Mouse (Mus musculus) heart, embryonic 14.5 days (tissue): ENCODE results near the gene Ppbp. TPM values are rescaled to one million over a fixed set of nuclear protein-coding genes. Genes with fewer than 3 reads are reported as not detected.

ENCODE experiments used
- ATAC-seq: fragments of 200-750 bp; cut with Nextera tagmentation; 2 replicates; pipeline ENCODE4 v1.8.0; 2017; ENCODE audit warnings: low read depth, moderate TSS enrichment; ENCODE audit not compliant: insufficient number of reproducible peaks, insufficient read depth, low FRiP score
- H3K27ac ChIP-seq, 2 experiments: fragments of 200-500 bp in 1 of 2; fragments of 300-500 bp in 1 of 2; sonication (generic) in 1 of 2; replicated peaks in 1 of 2; 2 replicates each; pipeline ENCODE4 v1.5.1; 2012 to 2014; ENCODE audit warnings: low read depth in 2 of 2, low read length in 2 of 2, control low read depth in 1 of 2, mild to moderate bottlenecking in 1 of 2, mixed read lengths in 1 of 2; ENCODE audit not compliant: control insufficient read depth in 1 of 2, insufficient read depth in 1 of 2
- H3K27me3 ChIP-seq: fragments of 300-500 bp; sonication (generic); 2 replicates; pipeline ENCODE4 v1.6.1; 2014; ENCODE audit warnings: mild to moderate bottlenecking, low read length, control low read depth; ENCODE audit not compliant: control insufficient read depth, insufficient read depth
- H3K36me3 ChIP-seq: fragments of 300-500 bp; sonication (generic); 2 replicates; pipeline ENCODE4 v1.6.1; 2014; ENCODE audit warnings: mild to moderate bottlenecking, control low read depth, low read length, mixed read lengths; ENCODE audit not compliant: control insufficient read depth, insufficient read depth
- H3K4me1 ChIP-seq, 2 experiments: fragments of 200-500 bp in 1 of 2; fragments of 300-500 bp in 1 of 2; sonication (generic) in 1 of 2; 2 replicates each; pipeline ENCODE4 v1.6.1; 2012 to 2014; ENCODE audit warnings: low read length in 2 of 2, control low read depth in 1 of 2, mixed read lengths in 1 of 2; ENCODE audit not compliant: control insufficient read depth in 2 of 2, insufficient read depth in 2 of 2
- H3K4me2 ChIP-seq: fragments of 300-500 bp; sonication (generic); 2 replicates; pipeline ENCODE4 v1.6.1; 2014; ENCODE audit warnings: mild to moderate bottlenecking, low read length
- H3K4me3 ChIP-seq, 2 experiments: fragments of 200-500 bp in 1 of 2; fragments of 300-500 bp in 1 of 2; sonication (generic) in 1 of 2; 2 replicates each; pipeline ENCODE4 v1.5.1; 2012 to 2014; ENCODE audit warnings: low read length in 2 of 2, mild to moderate bottlenecking in 2 of 2, control low read depth in 1 of 2, low read depth in 1 of 2, moderate library complexity in 1 of 2; ENCODE audit not compliant: control insufficient read depth in 1 of 2, insufficient read depth in 1 of 2
- H3K9ac ChIP-seq: fragments of 300-500 bp; sonication (generic); 2 replicates; pipeline ENCODE4 v1.6.1; 2014; ENCODE audit warnings: mild to moderate bottlenecking, low read length
- H3K9me3 ChIP-seq: fragments of 300-500 bp; sonication (generic); 2 replicates; pipeline ENCODE4 v1.6.1; 2016; ENCODE audit warnings: low read length, control low read depth; ENCODE audit not compliant: control insufficient read depth
- WGBS: fragments of 180-500 bp; shearing (Covaris S2); extraction: QIAGEN DNeasy Blood & Tissue Kit; methylation state at CpG from one replicate; pipeline ENCODE4 v1.1.7; 2014; 5-methylcytosine and 5-hydroxymethylcytosine counted together
- polyA plus RNA-seq: library from polyadenylated mRNA; unstranded; fragments of >200 nt; fragmentation: Nextera tagmentation; extraction: Ambion mirVana; gene quantifications from 2 replicates; pipeline ENCODE4 v1.2.1, GENCODE M21; 2014

The Ppbp gene
- polyA plus RNA-seq, 1 experiment from 2014 or later, result 3.8 TPM

DNA sequence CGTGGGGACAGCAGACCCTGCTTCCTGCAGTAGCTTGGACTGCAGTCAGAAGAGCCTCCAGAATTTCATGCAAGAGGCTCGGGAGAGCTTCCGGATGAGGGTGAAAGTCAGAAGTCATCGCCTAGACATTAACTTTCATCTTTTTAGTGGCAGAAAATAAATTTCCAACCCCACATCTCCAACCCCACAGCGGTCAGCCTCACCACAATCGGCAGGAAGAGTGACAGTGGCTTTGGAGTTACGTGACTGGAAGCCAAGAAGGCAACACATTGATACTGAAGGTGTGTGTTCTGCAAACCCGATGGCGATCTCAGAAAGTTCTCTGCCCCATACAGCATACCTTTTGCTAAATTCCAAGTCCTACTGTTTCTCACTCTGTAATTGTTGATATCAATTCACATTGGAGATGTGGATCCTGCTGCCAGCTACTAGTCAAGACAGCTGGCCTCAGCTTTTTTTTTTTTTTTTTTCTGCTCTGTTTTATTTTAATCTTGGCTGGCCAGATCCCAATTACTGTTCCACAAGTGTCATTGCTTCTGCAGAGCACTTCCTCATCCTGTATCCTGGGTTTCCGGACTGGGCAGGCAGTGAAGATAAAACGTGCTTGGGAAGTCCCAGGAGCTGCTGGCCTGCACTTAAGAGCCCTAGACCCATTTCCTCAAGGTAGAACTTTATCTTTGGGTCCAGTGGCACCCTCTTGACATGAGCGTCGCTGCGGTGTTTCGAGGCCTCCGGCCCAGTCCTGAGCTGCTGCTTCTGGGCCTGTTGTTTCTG lies 3.7 kb downstream of the Ppbp start, which contains the start of gene Pf4:
TSS of gene Pf4 (plus strand) at position 556 of the 774 bp plus-strand sequence.
- H3K4me2 ChIP-seq, result peak within 1 kb of the TSS; percentile 38
- no peak; the same call in 1 of the 2 replicates for ATAC-seq
- H3K27me3 ChIP-seq, result no peaks in the 10 kb centered on the region
- peaks cover 4 to 6% of the 10 kb centered on the region in 2 experiments; a peak in 3 of 4 replicates for H3K4me1 ChIP-seq
- WGBS, result 54% methylated on average over 16 of the region's 16 CpGs
- no peaks in the 10 kb centered on the region for H3K9me3 ChIP-seq
- H3K27ac ChIP-seq, result peak within 1 kb of the TSS; percentile 22 to 45; a peak in 1 of 4 replicates
- no peak within 1 kb of the TSS for H3K9ac ChIP-seq
- H3K4me3 ChIP-seq, result no peak within 1 kb of the TSS
- no peaks in the 10 kb centered on the region for H3K36me3 ChIP-seq

DNA sequence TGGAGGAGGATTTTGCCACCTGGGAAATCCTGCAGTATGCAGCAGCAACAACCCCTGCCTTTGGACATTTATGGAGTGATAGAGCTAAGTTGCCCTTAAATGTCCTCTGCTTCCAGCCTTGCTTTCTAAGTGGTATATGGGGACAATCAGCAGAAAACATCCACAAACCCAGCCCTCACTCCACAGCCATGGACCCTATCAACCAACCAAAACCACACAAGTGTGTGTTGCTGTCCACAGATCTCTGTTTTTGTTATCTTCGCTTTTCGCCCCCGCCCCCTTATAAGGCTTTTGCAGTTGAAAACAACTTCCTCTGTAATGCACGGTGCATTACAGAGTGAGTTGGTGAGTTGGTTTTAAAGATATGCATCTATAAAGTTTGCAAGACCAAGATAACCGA lies 7.2 kb downstream of the Ppbp start:
- Histone ChIP-seq H3K4me3 (no peak overlapping the region), H3K27me3 (no peaks in the 10 kb centered on the region), H3K27ac (no peak overlapping the region), H3K4me1 (peaks cover 4 to 6% of the 10 kb centered on the region in 2 experiments; a peak in 3 of 4 replicates), H3K36me3 (no peaks in the 10 kb centered on the region), H3K4me2 (no peak overlapping the region), H3K9me3 (no peaks in the 10 kb centered on the region), H3K9ac (no peak overlapping the region)
- no peak for ATAC-seq
- WGBS, result 68% methylated on average over 5 of the region's 5 CpGs

DNA sequence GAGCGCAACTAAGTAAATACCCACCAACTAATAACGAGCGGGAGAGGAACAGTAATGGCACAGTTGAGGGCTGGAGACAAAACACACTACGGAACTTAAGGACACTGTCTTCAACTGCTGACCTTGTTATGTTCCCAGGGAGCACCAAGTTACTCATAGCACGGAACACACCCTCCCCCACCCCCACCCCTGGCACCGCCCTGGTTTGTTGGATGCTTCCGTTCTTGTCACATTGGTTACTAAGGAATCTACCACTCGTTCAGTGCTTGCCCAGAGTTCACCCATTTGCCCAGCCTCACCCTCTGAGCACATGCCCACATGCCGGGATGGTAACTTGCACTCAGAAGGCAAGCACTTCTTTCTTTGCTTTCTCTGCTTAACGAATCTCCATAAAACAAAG lies 9.3 kb downstream of the Ppbp start:
- ATAC-seq, result no peak
- 83% methylated on average over 10 of the region's 10 CpGs for WGBS

DNA sequence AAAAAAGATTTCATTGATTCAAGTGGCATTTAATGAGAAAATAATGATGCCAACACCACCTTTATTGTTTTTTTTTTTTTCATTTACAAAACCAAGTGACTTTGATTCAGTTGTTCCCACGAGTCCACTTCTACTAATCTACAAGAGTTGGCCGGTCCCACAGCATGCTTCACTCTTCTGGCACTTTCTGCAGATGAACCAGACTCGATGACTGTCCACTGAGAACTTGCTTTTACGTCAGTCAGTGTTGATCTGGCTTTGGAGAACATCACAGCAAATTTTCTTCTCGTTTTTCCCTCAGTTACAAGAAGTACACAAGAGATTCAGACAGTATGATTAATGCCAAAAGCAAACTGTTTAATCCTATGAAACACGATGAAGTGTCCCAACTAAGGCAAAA lies 10.5 kb downstream of the Ppbp start:
- H3K36me3 ChIP-seq, result no peaks in the 10 kb centered on the region
- WGBS, result 80% methylated on average over 6 of the region's 6 CpGs
- H3K4me3 ChIP-seq, result no peak overlapping the region
- H3K27me3 ChIP-seq, result no peaks in the 10 kb centered on the region
- no peak overlapping the region for H3K9ac ChIP-seq
- no peak for ATAC-seq
- H3K27ac ChIP-seq, result no peak overlapping the region
- no peaks in the 10 kb centered on the region for H3K4me1 ChIP-seq
- no peaks in the 10 kb centered on the region for H3K9me3 ChIP-seq
- no peak overlapping the region for H3K4me2 ChIP-seq

More for the DNA sequence above, 9.3 kb downstream of the Ppbp start:
- Histone ChIP-seq H3K36me3 (no peaks in the 10 kb centered on the region), H3K27ac (no peak overlapping the region), H3K4me1 (peaks cover under 1 to 2% of the 10 kb centered on the region in 2 experiments; a peak in 1 of 4 replicates), H3K9ac (no peak overlapping the region), H3K4me2 (no peak overlapping the region), H3K27me3 (no peaks in the 10 kb centered on the region), H3K4me3 (no peak overlapping the region), H3K9me3 (no peaks in the 10 kb centered on the region)

DNA sequence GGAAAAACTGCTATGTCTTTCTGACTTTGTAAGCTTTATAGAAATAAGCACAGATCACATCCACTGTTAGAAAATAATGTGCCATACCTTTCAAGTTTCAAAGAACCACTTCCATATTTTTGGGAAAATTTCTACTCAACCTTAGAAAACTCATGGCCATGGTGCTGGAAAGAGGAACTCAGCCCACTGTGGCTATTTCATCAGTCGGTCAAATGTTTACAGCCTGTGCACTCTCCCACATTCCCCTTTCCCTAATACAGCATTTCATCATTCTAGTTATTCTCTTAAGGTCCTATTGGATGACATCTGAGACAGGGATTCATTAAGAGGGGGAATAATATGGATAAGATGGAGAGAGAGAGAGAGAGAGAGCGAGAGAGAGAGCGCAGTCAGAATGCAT lies 15.4 kb downstream of the Ppbp start:
- Histone ChIP-seq H3K9ac (no peak overlapping the region), H3K4me2 (no peak overlapping the region), H3K4me1 (no peaks in the 10 kb centered on the region), H3K27ac (no peak overlapping the region), H3K36me3 (no peaks in the 10 kb centered on the region), H3K4me3 (no peak overlapping the region), H3K9me3 (no peaks in the 10 kb centered on the region), H3K27me3 (no peaks in the 10 kb centered on the region)
- 89% methylated on average over 3 of the region's 3 CpGs for WGBS
- no peak for ATAC-seq

DNA sequence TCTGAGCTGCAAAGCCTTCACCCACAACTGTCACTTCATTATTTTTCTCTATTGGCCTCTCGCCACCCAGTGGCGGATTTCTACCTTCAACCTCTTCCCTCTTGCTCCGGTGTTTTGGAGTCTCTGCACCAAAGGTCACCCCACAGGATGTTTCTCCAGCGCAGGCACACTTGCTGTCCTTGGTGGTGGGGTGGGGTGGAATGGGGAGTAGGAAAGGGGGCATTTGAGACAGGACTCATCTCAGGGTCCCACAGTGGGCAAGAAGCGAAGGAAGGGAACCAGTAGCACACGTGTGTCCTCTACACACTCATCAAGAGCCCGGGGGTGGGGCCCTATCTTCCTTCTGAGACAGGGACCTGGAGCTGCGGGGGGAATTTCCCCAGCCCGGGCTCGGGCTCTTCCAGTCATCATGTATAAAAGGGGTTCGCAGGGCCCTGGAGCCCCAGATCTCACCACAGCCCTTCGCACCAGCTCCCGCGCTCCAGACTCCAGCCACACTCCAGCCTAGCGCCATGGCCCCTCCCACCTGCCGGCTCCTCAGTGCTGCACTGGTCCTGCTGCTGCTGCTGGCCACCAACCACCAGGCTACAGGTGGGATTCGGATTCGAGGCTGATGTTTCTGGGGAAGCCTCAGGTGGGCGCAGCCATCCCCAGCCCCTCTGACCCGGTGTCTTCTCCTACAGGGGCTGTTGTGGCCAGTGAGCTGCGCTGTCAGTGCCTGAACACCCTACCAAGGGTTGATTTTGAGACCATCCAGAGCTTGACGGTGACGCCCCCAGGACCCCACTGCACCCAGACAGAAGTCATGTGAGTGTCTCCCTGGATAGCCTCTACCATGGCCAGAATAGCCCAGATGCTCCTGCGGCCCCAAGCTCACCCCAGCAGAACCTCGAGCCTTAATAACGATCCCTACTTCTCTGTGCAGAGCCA lies 17.6 kb downstream of the Ppbp start, which contains the start of gene Cxcl3:
TSS of gene Cxcl3 (plus strand) at position 445 of the 930 bp plus-strand sequence.
- H3K36me3 ChIP-seq, result no peaks in the 10 kb centered on the region
- no peak within 1 kb of the TSS for H3K27ac ChIP-seq
- H3K9me3 ChIP-seq, result no peaks in the 10 kb centered on the region
- peak within 1 kb of the TSS; percentile 95 for H3K4me2 ChIP-seq
- ATAC-seq, result peak; percentile 61
- H3K27me3 ChIP-seq, result no peaks in the 10 kb centered on the region
- peak within 1 kb of the TSS; percentile 36 to 39 for H3K4me3 ChIP-seq
- 0 out of 2 replicates have a peak within 1 kb of the TSS, but pooled peaks have one; percentile 34 for H3K9ac ChIP-seq
- 15% methylated on average over 25 of the region's 26 CpGs for WGBS
- H3K4me1 ChIP-seq, result no peaks in the 10 kb centered on the region

DNA sequence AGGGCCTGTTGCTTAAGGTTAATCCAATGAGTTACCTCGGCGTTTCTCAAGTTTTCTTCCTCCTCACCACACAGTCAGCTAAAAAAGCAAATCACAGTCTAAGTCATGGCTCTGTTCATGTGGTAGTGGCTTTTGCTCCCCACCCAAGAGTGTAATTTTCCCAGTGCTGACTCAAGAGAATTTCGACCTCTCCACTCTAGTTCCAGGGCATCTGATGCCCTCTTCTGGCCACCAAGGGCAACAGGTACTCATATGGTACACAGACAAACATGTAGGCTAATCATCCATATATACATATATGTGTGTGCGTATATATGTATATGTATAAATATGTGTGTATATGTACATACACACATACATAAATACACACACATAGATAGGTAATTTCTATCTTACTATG lies 19.8 kb downstream of the Ppbp start:
- Histone ChIP-seq H3K27ac (no peak overlapping the region), H3K36me3 (no peaks in the 10 kb centered on the region), H3K9me3 (no peaks in the 10 kb centered on the region), H3K27me3 (no peaks in the 10 kb centered on the region), H3K4me2 (no peak overlapping the region), H3K4me3 (no peak overlapping the region), H3K4me1 (no peaks in the 10 kb centered on the region), H3K9ac (no peak overlapping the region)
- no peak for ATAC-seq
- WGBS, result 71% methylated on average over 4 of the region's 4 CpGs
